Mouse (Mus musculus) hindbrain, postnatal 0 days (tissue): Measurements from ENCODE around the gene Zc3h7a. TPM values are rescaled to one million over a fixed set of nuclear protein-coding genes. Genes with fewer than 3 reads are reported as not detected.
A peak's percentile ranks its signal among the peaks of the same experiment; 100 is the strongest.
"Not testable (repeated sequence)": the region's sequence is repeated elsewhere in the genome, so short reads cannot be mapped to it uniquely, and the experiment has no call there.

Experiments used
- ATAC-seq: fragments of 200-750 bp; cut with Nextera tagmentation; 2 replicates; pipeline ENCODE4 v1.8.0; 2017; ENCODE audit warnings: mild to moderate bottlenecking, moderate TSS enrichment, moderate library complexity
- DNase-seq: peaks from one replicate; pipeline ENCODE4 v3.0.0-alpha.2; 2015; ENCODE audit warnings: low spot score
- H3K27ac ChIP-seq: fragments of 300-500 bp; sonication (generic); 2 replicates; pipeline ENCODE4 v1.5.1; 2014; ENCODE audit warnings: mild to moderate bottlenecking
- H3K27me3 ChIP-seq: fragments of 300-500 bp; sonication (generic); 2 replicates; pipeline ENCODE4 v1.6.1; 2014; ENCODE audit warnings: low read length, mixed read lengths; ENCODE audit not compliant: insufficient read depth
- H3K36me3 ChIP-seq: fragments of 300-500 bp; sonication (generic); 2 replicates; pipeline ENCODE4 v1.6.1; 2014; ENCODE audit warnings: low read length, mixed read lengths; ENCODE audit not compliant: insufficient read depth
- H3K4me1 ChIP-seq: fragments of 300-500 bp; sonication (generic); 2 replicates; pipeline ENCODE4 v1.6.1; 2014; ENCODE audit warnings: antibody characterized with exemption, low read length, mixed read lengths; ENCODE audit not compliant: insufficient read depth
- H3K4me2 ChIP-seq: fragments of 300-500 bp; sonication (generic); 2 replicates; pipeline ENCODE4 v1.6.1; 2014; ENCODE audit warnings: low read depth, mild to moderate bottlenecking, low read length, moderate library complexity, mixed read lengths
- H3K4me3 ChIP-seq: fragments of 300-500 bp; sonication (generic); 2 replicates; pipeline ENCODE4 v1.5.1; 2014; ENCODE audit warnings: low read length
- H3K9ac ChIP-seq: fragments of 300-500 bp; sonication (generic); replicated peaks from 2 replicates; pipeline ENCODE4 v1.6.1; 2014; ENCODE audit warnings: mild to moderate bottlenecking, low read length, moderate library complexity, mixed read lengths
- H3K9me3 ChIP-seq: fragments of 300-500 bp; sonication (generic); 2 replicates; pipeline ENCODE4 v1.6.1; 2016; ENCODE audit warnings: low read length, mixed read lengths
- CTCF ChIP-seq: IDR thresholded peaks from 2 replicates; pipeline ENCODE4 v1.5.1; 2016; ENCODE audit warnings: antibody characterized with exemption, control low read depth, low read depth
- WGBS: fragments of 180-500 bp; shearing (Covaris S2); extraction: QIAGEN DNeasy Blood & Tissue Kit; methylation state at CpG from one replicate; pipeline ENCODE4 v1.1.7; 2014; 5-methylcytosine and 5-hydroxymethylcytosine counted together
- polyA plus RNA-seq: library from polyadenylated mRNA; unstranded; fragments of >200 nt; fragmentation: Nextera tagmentation; extraction: Ambion mirVana; gene quantifications from 2 replicates; pipeline ENCODE4 v1.2.1, GENCODE M21; 2015
- total RNA-seq: library from RNA; depleted of rRNA; stranded (reverse); fragments of >200 nt; gene quantifications from 2 replicates; pipeline ENCODE4 v1.2.3, GENCODE M21; 2014

Gene Zc3h7a
- total and polyA plus RNA-seq, 2 experiments from 2014 or later, result 42.8 to 62.4 TPM

DNA sequence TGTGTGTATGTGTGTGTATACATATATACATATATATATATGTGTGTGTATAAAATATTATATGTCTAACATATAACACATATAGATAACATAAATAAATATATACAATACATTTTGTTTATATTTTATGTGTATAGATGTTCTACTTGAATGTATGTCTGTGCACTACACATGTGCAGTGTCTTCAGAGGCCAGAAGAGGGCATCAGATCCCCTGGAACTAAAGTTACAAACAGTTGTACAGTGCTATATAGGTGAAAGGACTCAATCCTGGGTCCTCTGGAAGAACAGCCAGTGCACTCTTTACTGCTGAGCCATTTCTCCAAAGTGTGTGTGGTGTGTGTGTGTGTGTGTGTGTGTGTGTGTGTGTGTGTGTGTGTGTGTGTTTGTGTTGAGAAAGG lies 21.7 kb downstream of the Zc3h7a start:
- no peaks in the 10 kb centered on the region for H3K9me3 ChIP-seq
- H3K9ac ChIP-seq, result no peak overlapping the region
- DNase-seq (no peak), ATAC-seq (no peak)
- H3K36me3 ChIP-seq, result peaks cover 31% of the 10 kb centered on the region
- H3K27ac ChIP-seq, result no peak overlapping the region
- TF ChIP-seq CTCF, result peak; percentile 26
- H3K4me3 ChIP-seq, result no peak overlapping the region
- H3K4me2 ChIP-seq, result no peak overlapping the region
- H3K27me3 ChIP-seq, result no peaks in the 10 kb centered on the region
- H3K4me1 ChIP-seq, result no peaks in the 10 kb centered on the region

- ATAC-seq, result not testable (repeated sequence)
Measured at GRCm38 (mm10) chr16:11143706-11144483, 32.3 kb downstream of the Zc3h7a start.

DNA sequence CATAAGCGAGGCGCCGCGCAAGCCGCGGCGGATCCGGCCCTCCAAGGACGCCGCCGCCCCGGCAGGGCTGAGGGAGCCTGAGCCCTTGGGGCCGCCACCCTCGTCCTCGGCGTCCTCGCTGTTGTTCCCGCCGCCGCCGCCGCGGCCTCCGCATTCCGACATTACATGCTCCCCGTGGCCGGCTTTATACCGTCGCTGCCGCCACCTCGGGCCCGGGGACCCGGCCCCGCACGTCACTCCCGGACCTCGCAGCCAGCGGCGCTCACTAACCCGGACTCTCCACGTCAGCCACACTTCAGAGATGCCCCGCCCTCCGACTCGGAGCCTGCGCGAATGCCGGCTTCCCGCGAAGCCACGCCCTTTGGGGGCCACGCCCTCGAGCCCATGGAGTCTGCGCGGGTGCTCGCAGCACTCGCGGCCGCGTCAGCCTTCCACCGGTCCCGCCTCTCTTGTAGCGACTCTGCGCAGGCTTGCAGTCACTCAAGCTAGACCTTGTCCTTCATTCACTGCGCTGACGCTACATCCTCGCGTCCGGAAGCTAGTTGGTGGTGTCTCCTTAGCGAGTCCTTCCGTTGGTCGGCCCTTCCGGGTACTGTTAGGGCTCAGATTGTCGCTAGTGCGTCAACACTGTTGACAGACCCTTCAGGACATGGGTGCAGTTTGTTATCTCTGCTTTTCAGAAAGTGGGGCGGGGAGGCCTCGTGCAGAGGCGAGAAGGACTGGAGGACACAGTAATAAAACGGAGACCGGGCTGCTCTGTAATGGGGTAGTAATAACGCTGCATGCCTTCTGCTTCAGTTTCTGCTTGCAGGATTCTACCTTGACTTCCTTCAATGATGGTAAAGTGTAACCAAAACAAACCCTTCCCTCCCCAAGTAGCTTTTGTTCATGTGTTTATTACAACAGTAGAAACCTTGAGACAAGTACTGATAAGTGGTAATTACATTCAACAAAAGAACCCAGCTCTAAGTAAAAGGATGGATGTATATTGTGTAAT lies 41.5 kb downstream of the Zc3h7a start, which contains the start of gene Txndc11:
Gene Txndc11 (minus strand): TSS at position 303 of the 997 bp plus-strand sequence.
- H3K4me3 ChIP-seq, result peak within 1 kb of the TSS; percentile 99
- no peaks in the 10 kb centered on the region for H3K9me3 ChIP-seq
- peaks cover 15% of the 10 kb centered on the region for H3K4me1 ChIP-seq
- peak; percentile 100 for DNase-seq
- 0 out of 2 replicates have a peak, but pooled peaks have one; percentile 4 for TF ChIP-seq CTCF
- H3K27me3 ChIP-seq, result no peaks in the 10 kb centered on the region
- peaks cover 14% of the 10 kb centered on the region for H3K36me3 ChIP-seq
- peak within 1 kb of the TSS; percentile 81 for H3K4me2 ChIP-seq
- peak within 1 kb of the TSS; percentile 97 for H3K9ac ChIP-seq
- ATAC-seq, result peak; percentile 100
- WGBS, result under 1% methylated on average over 72 of the region's 80 CpGs
- peak within 1 kb of the TSS; percentile 89 for H3K27ac ChIP-seq

More at GRCm38 (mm10) chr16:11143706-11144483, 32.3 kb downstream of the Zc3h7a start:
- 20% methylated on average over 54 of the region's 56 CpGs for WGBS
- H3K4me3 ChIP-seq, H3K9ac ChIP-seq, H3K9me3 ChIP-seq, H3K4me2 ChIP-seq, H3K27me3 ChIP-seq, H3K27ac ChIP-seq, H3K4me1 ChIP-seq, DNase-seq: not testable (repeated sequence)
- peaks cover 51% of the 10 kb centered on the region for H3K36me3 ChIP-seq

DNA sequence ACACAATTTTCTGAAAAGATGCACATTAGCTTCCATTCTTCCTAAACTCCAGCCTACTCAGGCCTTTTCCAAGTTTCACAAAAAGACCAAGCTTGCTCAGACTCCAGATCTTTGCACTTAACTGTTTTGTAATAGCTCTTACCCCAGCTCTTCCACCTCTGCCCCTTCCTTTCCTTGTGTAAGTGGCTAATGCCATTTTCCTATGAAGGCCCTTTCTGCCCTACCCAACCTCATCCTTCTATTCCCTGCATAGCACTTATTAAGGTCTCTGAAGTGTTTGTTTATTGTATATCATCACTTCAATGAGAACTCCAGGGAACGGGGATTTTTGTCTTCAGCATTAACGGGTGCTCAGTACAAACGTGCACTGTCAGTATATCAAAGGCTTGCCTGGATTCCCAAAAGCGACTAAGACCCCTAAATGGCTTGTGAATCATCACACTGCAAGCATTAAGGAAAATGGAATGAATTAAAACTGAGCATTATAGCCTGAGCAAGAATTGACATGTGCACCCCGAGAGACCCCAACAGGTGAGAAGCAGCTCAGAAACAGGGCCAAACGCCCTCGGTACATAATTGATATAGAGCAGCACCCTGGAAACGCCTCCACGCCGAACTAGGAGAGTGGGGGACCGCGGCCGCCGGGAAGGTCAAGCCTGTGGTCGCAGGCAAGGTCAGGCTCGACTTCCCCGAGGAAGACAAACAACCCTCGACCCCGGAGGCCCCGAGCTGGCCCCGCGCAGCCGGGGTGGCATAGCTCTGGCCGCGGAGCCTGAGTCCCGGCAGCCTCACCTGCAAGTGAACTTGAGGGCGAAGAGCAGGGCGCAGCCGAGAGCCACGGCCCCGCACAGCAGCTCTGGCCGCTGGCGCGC lies 42.5 kb downstream of the Zc3h7a start:
- WGBS, result under 1% methylated on average over 30 of the region's 34 CpGs
- Histone ChIP-seq H3K9ac (peak overlapping the region; percentile 97), H3K27ac (peak overlapping the region; percentile 89), H3K4me1 (peaks cover 15% of the 10 kb centered on the region), H3K9me3 (no peaks in the 10 kb centered on the region), H3K27me3 (no peaks in the 10 kb centered on the region), H3K36me3 (peaks cover 7% of the 10 kb centered on the region), H3K4me3 (peak overlapping the region; percentile 99), H3K4me2 (peak overlapping the region; percentile 81)
- TF ChIP-seq CTCF, result no peak
- ATAC-seq (no peak; the same call in 1 of the 2 replicates), DNase-seq (peak; percentile 42)

- H3K9ac ChIP-seq, result peak overlapping the region; percentile 97
- no peak for TF ChIP-seq CTCF
- DNase-seq (no peak), ATAC-seq (no peak)
- no peaks in the 10 kb centered on the region for H3K27me3 ChIP-seq
- no peaks in the 10 kb centered on the region for H3K9me3 ChIP-seq
- H3K27ac ChIP-seq, result no peak overlapping the region
- peaks cover 15% of the 10 kb centered on the region for H3K4me1 ChIP-seq
- peak overlapping the region; percentile 81 for H3K4me2 ChIP-seq
- H3K36me3 ChIP-seq, result peaks cover 8% of the 10 kb centered on the region; the same call in 1 of the 2 replicates
- WGBS, result 29% methylated on average over 2 of the region's 2 CpGs
- H3K4me3 ChIP-seq, result peak overlapping the region; percentile 99
Measured at GRCm38 (mm10) chr16:11132839-11133238, 43.4 kb downstream of the Zc3h7a start.

GRCm38 (mm10) chr16:11128301-11128700 lies 47.9 kb downstream of the Zc3h7a start:
- peaks cover 11% of the 10 kb centered on the region for H3K4me1 ChIP-seq
- ATAC-seq, result no peak
- H3K4me3 ChIP-seq, result no peak overlapping the region
- H3K27me3 ChIP-seq, result no peaks in the 10 kb centered on the region
- no peaks in the 10 kb centered on the region for H3K9me3 ChIP-seq
- no peak overlapping the region for H3K9ac ChIP-seq
- DNase-seq, result no peak
- no peak overlapping the region for H3K4me2 ChIP-seq
- no peak for TF ChIP-seq CTCF
- peaks cover 8% of the 10 kb centered on the region; the same call in 1 of the 2 replicates for H3K36me3 ChIP-seq
- 89% methylated on average over 11 of the region's 11 CpGs for WGBS
- H3K27ac ChIP-seq, result no peak overlapping the region
